Mouse (Mus musculus) stomach, postnatal 0 days (tissue): ENCODE results near the gene Mmp9.

Source experiments
- CTCF ChIP-seq: IDR thresholded peaks from 2 replicates; pipeline ENCODE4 v1.5.1; 2016; ENCODE audit warnings: antibody characterized with exemption, low read depth, mild to moderate bottlenecking, moderate library complexity
- EP300 ChIP-seq: optimal IDR thresholded peaks from 2 replicates; pipeline ENCODE3; 2016; ENCODE audit warnings: antibody characterized with exemption

DNA sequence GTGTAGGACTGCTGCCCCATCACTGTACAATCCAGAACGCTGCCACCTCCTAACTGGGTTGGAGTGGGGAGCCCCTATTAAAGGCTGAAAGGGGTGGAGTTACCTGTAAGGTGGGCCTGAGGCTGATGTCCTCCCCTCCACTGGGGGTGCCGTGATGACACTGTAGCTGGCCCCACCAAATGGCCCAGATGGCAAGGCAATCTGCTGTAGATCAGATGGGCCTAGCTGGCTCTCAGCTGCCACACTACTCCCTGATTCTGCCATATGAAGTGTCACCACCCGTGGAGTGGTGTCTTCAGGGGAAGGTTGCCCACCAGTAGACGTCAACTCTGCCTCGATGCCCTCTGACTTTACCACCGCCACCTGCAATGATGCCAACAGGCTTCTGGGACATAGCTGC, 44.7 kb upstream of the Mmp9 start:
- no peak for TF ChIP-seq EP300
- TF ChIP-seq CTCF, result no peak
